Mouse (Mus musculus) forebrain, embryonic 15.5 days (tissue): ENCODE measurements at regions not wholly inside any gene's neighbourhood (a gene's known extent, or its start where the extent isn't known, plus 50 kb on each side); places are given as distances from the start of the nearest gene placed in this dataset.

Source experiments
- ATAC-seq: fragments of 200-750 bp; cut with Nextera tagmentation; replicated peaks from 2 replicates; pipeline ENCODE4 v1.8.0; 2017; ENCODE audit warnings: mild to moderate bottlenecking, moderate TSS enrichment, moderate library complexity
- H3K27ac ChIP-seq: fragments of 300-500 bp; sonication (generic); replicated peaks from 2 replicates; pipeline ENCODE4 v1.5.1; 2015; ENCODE audit warnings: mild to moderate bottlenecking, inconsistent platforms
- H3K27me3 ChIP-seq: fragments of 300-500 bp; sonication (generic); 2 replicates; pipeline ENCODE4 v1.6.1; 2015; ENCODE audit warnings: inconsistent platforms
- H3K36me3 ChIP-seq: fragments of 300-500 bp; sonication (generic); 2 replicates; pipeline ENCODE4 v1.6.1; 2015; ENCODE audit warnings: mild to moderate bottlenecking, inconsistent platforms
- H3K4me1 ChIP-seq: fragments of 300-500 bp; sonication (generic); 2 replicates; pipeline ENCODE4 v1.6.1; 2015; ENCODE audit warnings: inconsistent platforms
- H3K4me2 ChIP-seq: fragments of 300-500 bp; sonication (generic); replicated peaks from 2 replicates; pipeline ENCODE4 v1.6.1; 2015; ENCODE audit warnings: mild to moderate bottlenecking, inconsistent platforms
- H3K4me3 ChIP-seq: fragments of 300-500 bp; sonication (generic); 2 replicates; pipeline ENCODE4 v1.5.1; 2015; ENCODE audit warnings: mild to moderate bottlenecking, inconsistent platforms
- H3K9ac ChIP-seq: fragments of 300-500 bp; sonication (generic); replicated peaks from 2 replicates; pipeline ENCODE4 v1.6.1; 2015; ENCODE audit warnings: mild to moderate bottlenecking, inconsistent platforms
- H3K9me3 ChIP-seq: fragments of 300-500 bp; sonication (generic); 2 replicates; pipeline ENCODE4 v1.6.1; 2016; ENCODE audit warnings: inconsistent platforms
- WGBS: fragments of 180-500 bp; shearing (Covaris S2); methylation state at CpG from one replicate; pipeline ENCODE4 v1.1.7; 2015; ENCODE audit warnings: mixed read lengths; 5-methylcytosine and 5-hydroxymethylcytosine counted together

DNA sequence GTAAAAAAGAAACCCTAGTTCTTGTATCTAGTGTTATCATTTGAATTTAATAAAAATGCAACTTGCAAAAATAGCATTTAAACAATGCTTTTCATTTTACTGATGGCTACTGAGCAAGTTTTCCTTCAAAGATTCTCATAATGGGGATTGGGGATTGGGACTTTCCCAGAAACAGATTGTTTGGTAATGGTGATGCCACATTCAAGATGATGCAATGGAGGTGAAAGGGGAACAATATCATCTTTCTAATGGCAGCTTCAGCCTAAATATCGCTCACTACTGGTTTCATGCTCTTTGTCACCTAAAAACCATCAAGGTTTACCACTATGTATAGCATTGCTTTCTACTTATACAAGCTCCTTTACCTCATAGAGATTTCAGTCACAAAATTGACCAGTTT, 799.3 kb upstream of the 4930412O13Rik start:
- 81% methylated on average over 1 of the region's 1 CpGs for WGBS
- Histone ChIP-seq H3K9me3 (no peaks in the 10 kb centered on the region), H3K4me2 (no peak overlapping the region), H3K4me3 (no peak overlapping the region), H3K4me1 (0 out of 2 replicates have a peak, but pooled peaks cover 5% of the 10 kb centered on the region), H3K27ac (no peak overlapping the region), H3K27me3 (no peaks in the 10 kb centered on the region), H3K9ac (no peak overlapping the region), H3K36me3 (no peaks in the 10 kb centered on the region)
- no peak for ATAC-seq

DNA sequence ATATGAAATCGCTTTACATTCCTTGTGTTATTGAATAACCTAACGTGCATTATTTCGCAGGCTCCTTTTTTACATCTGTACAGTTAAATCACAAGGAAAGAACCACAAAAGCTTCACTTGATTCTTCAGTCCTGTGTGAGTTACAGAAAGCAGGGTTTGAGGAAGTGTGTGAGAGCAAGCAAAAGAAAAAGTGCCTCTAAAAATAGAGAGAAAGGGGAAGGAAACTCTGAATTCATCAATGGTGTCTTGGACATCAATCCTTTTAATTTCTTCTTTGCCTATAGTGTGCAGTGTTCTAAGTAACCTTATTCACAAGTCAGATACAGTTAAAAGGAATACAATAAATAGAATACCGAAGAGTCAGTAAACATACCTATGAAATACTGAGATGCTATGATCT, 785.7 kb upstream of the 4930412O13Rik start:
- no peak overlapping the region for H3K27ac ChIP-seq
- H3K36me3 ChIP-seq, result no peaks in the 10 kb centered on the region
- WGBS, result 84% methylated on average over 4 of the region's 4 CpGs
- no peak overlapping the region for H3K9ac ChIP-seq
- no peak overlapping the region for H3K4me2 ChIP-seq
- H3K9me3 ChIP-seq, result no peaks in the 10 kb centered on the region
- ATAC-seq, result no peak
- no peak overlapping the region for H3K4me3 ChIP-seq
- no peaks in the 10 kb centered on the region for H3K4me1 ChIP-seq
- no peaks in the 10 kb centered on the region for H3K27me3 ChIP-seq

DNA sequence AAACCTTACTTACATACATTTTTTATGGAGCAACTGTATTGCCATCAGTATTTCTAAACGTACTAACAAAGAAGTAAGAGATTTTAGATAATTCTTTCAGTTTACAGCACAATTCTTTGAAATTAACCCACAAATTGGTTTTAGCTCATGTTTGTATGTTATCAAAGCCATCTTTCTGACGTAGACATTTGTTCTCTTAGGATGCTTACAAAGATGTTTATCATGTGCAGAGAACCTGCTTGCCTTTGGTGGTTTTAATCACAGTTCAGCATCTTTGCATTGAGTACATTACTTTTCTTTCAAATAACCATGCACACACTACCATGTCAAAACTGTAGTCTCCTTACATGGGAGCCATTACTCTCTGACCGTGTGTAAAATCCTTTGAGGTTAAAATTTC, 764.4 kb upstream of the 4930412O13Rik start:
- 87% methylated on average over 3 of the region's 3 CpGs for WGBS

DNA sequence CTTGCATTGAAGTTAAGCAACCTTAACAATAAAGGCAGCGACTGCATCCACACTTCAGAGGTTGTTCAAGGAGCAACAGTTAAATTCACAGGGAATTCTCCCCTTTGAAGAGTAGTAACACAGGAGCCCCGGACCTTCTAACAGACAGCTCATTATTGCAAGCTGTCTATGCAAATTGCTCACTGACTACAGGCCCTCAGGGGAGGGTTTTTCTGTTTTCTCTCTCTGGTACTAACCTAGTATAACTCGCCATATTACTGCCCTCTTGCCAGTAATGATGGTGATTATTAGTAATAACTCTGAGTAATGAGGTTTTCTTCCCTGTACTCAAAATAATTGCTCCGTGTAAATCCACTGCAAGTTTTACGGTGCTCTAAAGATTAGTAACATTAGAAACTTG, 763.5 kb upstream of the 4930412O13Rik start:
- no peak overlapping the region for H3K27ac ChIP-seq
- 44% methylated on average over 5 of the region's 5 CpGs for WGBS
- H3K4me3 ChIP-seq, result no peak overlapping the region
- H3K9ac ChIP-seq, result no peak overlapping the region
- H3K27me3 ChIP-seq, result no peaks in the 10 kb centered on the region
- H3K4me1 ChIP-seq, result no peaks in the 10 kb centered on the region
- H3K9me3 ChIP-seq, result no peaks in the 10 kb centered on the region
- no peak for ATAC-seq
- no peak overlapping the region for H3K4me2 ChIP-seq
- no peaks in the 10 kb centered on the region for H3K36me3 ChIP-seq

More for the DNA sequence above, 764.4 kb upstream of the 4930412O13Rik start:
- Histone ChIP-seq H3K4me1 (no peaks in the 10 kb centered on the region), H3K27me3 (no peaks in the 10 kb centered on the region), H3K27ac (no peak overlapping the region), H3K36me3 (no peaks in the 10 kb centered on the region), H3K9me3 (no peaks in the 10 kb centered on the region), H3K9ac (no peak overlapping the region), H3K4me3 (no peak overlapping the region), H3K4me2 (no peak overlapping the region)
- no peak for ATAC-seq

DNA sequence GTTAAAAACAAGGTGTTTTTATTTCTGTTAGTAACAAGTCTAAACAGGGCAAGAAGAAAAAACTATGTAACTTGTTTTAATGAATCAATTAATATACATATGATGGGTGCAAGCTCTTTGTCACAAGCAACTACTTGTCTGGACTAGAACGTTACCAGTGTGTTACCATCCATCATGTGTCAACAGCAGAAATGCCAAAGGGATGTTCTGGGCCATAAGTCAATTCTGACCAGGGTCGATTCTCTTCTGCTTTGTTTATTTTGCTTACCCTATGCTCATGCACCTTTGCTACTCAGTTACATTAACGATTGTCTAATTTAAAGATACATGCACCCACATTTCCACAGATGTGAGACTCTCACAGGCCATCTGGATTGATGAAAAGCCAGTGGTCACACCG, 744.1 kb upstream of the 4930412O13Rik start:
- H3K9me3 ChIP-seq, result no peaks in the 10 kb centered on the region
- WGBS, result 63% methylated on average over 4 of the region's 4 CpGs
- no peak overlapping the region for H3K4me2 ChIP-seq
- H3K27me3 ChIP-seq, result no peaks in the 10 kb centered on the region
- H3K36me3 ChIP-seq, result no peaks in the 10 kb centered on the region
- no peak overlapping the region for H3K4me3 ChIP-seq
- H3K9ac ChIP-seq, result no peak overlapping the region
- no peak overlapping the region for H3K27ac ChIP-seq
- no peaks in the 10 kb centered on the region for H3K4me1 ChIP-seq
- no peak for ATAC-seq

DNA sequence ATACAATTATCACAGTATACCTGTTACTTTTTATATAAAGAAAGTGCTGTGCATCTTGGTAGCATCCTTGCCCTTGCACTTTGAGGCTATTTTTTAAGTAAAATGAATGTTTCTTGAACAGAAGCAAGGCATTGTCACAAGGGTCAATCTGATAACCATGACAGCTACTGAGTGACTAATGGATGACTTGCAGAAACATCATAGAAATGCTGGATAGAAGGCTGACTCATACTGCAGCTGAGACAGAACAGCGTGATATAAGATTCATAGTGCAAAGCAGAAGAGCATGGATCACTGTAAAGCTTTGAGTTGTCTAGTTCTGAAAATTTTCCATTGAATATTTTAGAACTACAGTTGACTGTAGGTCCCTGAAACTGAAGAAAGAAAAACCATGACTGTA, 739.6 kb upstream of the 4930412O13Rik start:
- WGBS, result 89% methylated on average over 1 of the region's 1 CpGs
- ATAC-seq, result no peak

DNA sequence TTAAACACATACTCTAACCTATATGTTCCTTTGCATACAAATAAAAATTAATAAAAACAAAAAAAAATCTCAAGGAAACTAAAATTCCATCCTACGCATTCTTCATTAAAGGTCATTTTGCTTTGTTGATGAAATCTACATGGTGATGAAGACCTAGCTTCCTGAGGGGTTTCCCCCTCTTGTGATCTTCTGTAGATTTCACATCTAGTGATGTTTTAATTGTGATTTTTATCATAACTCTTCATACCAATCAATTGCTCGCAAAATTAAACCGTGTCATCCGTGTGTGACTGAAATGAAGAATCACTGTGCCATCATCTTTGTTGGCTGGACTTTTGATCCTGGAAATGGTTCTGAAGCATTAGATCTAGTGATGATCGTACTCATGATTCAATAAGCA, 725.4 kb upstream of the 4930412O13Rik start:
- no peak overlapping the region for H3K9ac ChIP-seq
- no peak overlapping the region for H3K27ac ChIP-seq
- 94% methylated on average over 5 of the region's 5 CpGs for WGBS
- no peak overlapping the region for H3K4me3 ChIP-seq
- no peaks in the 10 kb centered on the region for H3K36me3 ChIP-seq
- no peaks in the 10 kb centered on the region for H3K27me3 ChIP-seq
- no peak overlapping the region for H3K4me2 ChIP-seq
- no peaks in the 10 kb centered on the region for H3K9me3 ChIP-seq
- no peaks in the 10 kb centered on the region for H3K4me1 ChIP-seq
- no peak for ATAC-seq

More for the DNA sequence above, 739.6 kb upstream of the 4930412O13Rik start:
- Histone ChIP-seq H3K27me3 (no peaks in the 10 kb centered on the region), H3K4me3 (no peak overlapping the region), H3K9ac (no peak overlapping the region), H3K27ac (no peak overlapping the region), H3K4me2 (no peak overlapping the region), H3K9me3 (no peaks in the 10 kb centered on the region), H3K4me1 (no peaks in the 10 kb centered on the region), H3K36me3 (no peaks in the 10 kb centered on the region)

DNA sequence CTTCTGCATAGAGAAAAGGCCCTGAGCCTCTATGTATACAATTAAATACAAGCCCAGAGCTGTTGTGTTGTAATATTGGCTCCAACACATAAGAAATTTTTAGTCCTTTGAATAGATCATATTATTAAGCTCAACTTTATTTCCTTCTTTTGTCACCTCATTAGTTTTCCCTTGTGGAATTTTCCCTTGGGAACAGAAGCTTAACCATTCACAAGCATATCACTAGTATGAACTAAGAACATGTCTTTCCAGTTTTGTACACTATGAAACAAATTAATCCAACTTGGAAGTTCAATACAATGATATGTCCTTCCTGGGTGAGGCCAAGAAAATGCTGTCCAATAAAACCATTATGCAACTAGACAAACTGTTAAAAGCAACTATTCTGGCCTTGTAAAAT, 720.9 kb upstream of the 4930412O13Rik start:
- H3K9ac ChIP-seq, result no peak overlapping the region
- ATAC-seq, result no peak
- H3K27me3 ChIP-seq, result no peaks in the 10 kb centered on the region
- H3K4me1 ChIP-seq, result no peaks in the 10 kb centered on the region
- no peaks in the 10 kb centered on the region for H3K9me3 ChIP-seq
- H3K27ac ChIP-seq, result no peak overlapping the region
- no peaks in the 10 kb centered on the region for H3K36me3 ChIP-seq
- no peak overlapping the region for H3K4me3 ChIP-seq
- H3K4me2 ChIP-seq, result no peak overlapping the region

DNA sequence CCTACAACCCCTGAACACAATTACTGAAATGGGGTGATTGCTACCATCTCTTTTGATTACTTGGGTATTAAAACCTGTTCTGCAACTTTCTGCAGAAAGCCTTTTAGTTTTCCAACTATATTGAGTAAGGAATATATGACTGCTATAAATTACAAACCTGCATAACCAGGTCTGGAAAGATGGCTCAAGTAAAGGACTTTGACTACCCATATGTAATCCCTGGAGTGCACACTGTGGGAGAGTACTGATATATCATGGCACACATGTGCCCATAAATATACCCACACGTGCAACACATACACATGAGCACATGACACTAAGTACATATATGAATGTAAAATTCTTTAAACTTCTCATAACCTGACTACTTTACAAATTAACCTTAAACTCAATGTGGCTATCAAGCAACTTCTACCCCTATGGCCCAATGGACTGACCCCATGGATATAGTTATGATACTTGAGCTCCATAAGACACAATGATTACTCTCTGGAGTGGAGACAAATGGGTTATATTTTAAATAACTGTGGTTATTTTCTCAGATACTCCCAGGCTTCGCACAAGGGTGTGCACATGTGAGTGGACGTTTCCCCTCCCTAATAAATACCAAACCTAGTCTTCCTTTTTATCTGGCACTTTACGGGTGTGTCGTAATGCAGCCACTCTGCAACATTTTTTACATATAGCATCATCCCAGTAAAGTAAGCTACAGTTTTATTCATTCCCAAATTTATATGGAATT, 717.1 kb upstream of the 4930412O13Rik start:
- H3K4me2 ChIP-seq, result no peak overlapping the region
- no peak overlapping the region for H3K9ac ChIP-seq
- 86% methylated on average over 5 of the region's 5 CpGs for WGBS
- H3K9me3 ChIP-seq, result no peaks in the 10 kb centered on the region
- H3K4me3 ChIP-seq, result no peak overlapping the region
- no peaks in the 10 kb centered on the region for H3K4me1 ChIP-seq
- no peaks in the 10 kb centered on the region for H3K27me3 ChIP-seq
- ATAC-seq, result no peak
- no peaks in the 10 kb centered on the region for H3K36me3 ChIP-seq
- H3K27ac ChIP-seq, result no peak overlapping the region

DNA sequence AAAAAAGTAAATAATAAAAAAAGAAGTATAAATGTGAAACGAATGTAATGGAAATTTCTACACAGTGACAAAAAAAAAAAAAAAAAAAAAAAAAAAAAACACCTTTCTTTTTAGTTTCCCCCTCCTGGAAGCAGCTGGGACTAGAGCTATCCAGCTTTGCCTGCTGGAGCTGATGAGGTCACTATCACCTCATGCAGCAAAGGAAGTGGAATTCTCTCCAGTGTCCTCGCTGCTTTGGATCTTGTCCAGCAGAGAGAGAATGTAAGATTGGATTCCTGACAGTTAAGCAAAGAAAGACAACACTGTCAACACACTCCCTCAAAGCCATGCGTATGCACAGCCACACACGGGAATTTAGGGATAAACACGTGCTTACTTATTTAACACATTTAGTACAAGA, 698.9 kb upstream of the 4930412O13Rik start:
- 51% methylated on average over 5 of the region's 5 CpGs for WGBS
- no peak overlapping the region for H3K9ac ChIP-seq
- no peaks in the 10 kb centered on the region for H3K4me1 ChIP-seq
- no peak overlapping the region for H3K4me2 ChIP-seq
- H3K36me3 ChIP-seq, result no peaks in the 10 kb centered on the region
- H3K9me3 ChIP-seq, result no peaks in the 10 kb centered on the region
- H3K27ac ChIP-seq, result no peak overlapping the region
- H3K4me3 ChIP-seq, result no peak overlapping the region
- no peaks in the 10 kb centered on the region for H3K27me3 ChIP-seq
- ATAC-seq, result no peak

DNA sequence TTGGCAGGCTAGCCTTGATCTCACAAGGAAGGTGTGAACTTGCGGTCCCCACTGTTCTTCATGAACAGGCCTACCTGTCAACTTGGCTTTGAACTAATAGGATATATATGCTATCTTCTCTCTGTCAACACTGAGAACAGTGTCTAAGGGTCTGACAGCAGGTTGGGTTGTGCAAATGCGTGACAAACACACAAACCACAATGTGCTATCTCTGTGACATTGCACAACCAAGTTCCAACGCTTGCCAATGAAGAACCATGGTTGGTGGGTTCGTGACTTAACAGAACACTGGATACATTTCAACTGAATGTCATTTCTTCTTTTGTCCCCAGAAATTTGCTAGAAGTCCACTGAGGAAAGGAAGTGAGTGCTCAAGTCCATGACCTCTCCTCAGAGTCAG, 696.8 kb upstream of the 4930412O13Rik start:
- Histone ChIP-seq H3K36me3 (no peaks in the 10 kb centered on the region), H3K4me2 (no peak overlapping the region), H3K9ac (no peak overlapping the region), H3K4me1 (no peaks in the 10 kb centered on the region), H3K27ac (no peak overlapping the region), H3K4me3 (no peak overlapping the region), H3K27me3 (no peaks in the 10 kb centered on the region), H3K9me3 (no peaks in the 10 kb centered on the region)
- WGBS, result 97% methylated on average over 4 of the region's 4 CpGs
- ATAC-seq, result no peak

DNA sequence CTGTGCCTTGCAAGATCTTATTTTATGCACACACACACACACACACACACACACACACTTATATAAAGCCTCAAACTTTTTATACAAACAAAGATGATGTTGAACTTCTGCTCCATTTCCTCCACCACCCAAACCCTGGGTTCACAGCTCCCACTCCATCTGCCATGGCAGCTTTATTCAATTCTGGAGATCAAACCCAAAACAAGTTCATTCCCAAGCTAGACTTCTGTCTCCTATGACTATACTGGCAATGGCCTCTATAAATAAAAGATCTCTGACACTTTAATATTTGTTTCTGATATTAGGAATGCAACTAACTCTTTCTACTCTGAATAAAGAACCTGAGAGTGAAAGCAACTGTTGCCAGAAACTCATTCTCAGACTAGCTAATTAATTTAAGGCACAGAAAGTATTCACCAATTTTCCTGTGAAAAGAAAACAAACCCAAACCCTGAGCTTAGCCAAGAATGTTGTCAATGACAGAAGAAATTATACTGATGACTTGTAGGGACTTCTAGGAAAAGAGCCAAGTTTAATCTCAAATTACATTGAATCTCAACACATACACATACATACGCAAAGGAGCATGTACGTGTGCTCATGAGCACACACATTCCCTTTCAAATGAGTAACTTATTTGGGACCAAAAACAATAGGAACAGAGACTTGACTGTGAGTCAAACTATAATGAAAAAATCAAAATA, 695.1 kb upstream of the 4930412O13Rik start:
- 47% methylated on average over 2 of the region's 2 CpGs for WGBS
- no peak overlapping the region for H3K27ac ChIP-seq
- H3K9me3 ChIP-seq, result no peaks in the 10 kb centered on the region
- no peaks in the 10 kb centered on the region for H3K4me1 ChIP-seq
- no peaks in the 10 kb centered on the region for H3K36me3 ChIP-seq
- no peak overlapping the region for H3K4me3 ChIP-seq
- no peak for ATAC-seq
- no peak overlapping the region for H3K4me2 ChIP-seq
- H3K27me3 ChIP-seq, result no peaks in the 10 kb centered on the region
- H3K9ac ChIP-seq, result no peak overlapping the region

DNA sequence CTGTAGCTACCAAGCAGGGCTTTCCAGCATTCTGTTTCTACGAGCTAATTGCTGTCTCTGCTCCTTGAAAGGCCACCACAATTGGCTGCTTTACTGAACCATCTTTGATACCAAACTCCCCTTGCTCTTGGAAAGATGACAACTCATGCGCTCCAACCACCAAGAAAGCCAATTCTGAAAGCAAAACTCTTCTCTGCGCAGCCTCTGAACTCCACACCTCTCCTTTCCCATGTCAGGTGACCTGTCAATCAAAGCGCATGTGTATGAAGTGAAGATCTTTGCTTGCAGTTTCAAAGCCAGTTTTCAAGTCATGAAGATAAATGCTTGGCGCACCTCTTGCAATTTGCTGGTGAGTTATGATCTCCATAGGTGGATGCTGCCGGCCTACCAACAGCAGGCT, 687.9 kb upstream of the 4930412O13Rik start:
- Histone ChIP-seq H3K4me1 (no peaks in the 10 kb centered on the region), H3K36me3 (no peaks in the 10 kb centered on the region), H3K27me3 (no peaks in the 10 kb centered on the region), H3K4me2 (no peak overlapping the region), H3K27ac (no peak overlapping the region), H3K9me3 (no peaks in the 10 kb centered on the region), H3K9ac (no peak overlapping the region), H3K4me3 (no peak overlapping the region)
- no peak for ATAC-seq
- 92% methylated on average over 6 of the region's 6 CpGs for WGBS
